ENCODE assay signal across 13 mouse cellular contexts in genomic region chr9:51934641-51935040, GRCm38 (mm10).
"Had no signal": no experiment of that assay in that cellular context is flagged by ENCODE, and none has a peak within 500 bp of the region (broad histone marks: within the 10 kb centered on the region; RNA-seq: fewer than 3 reads in every experiment).

No protein-coding gene starts in this region.

- DNase-seq: kidney, adult 18-20 months; kidney, postnatal 10 days; kidney, postnatal 4 days; lung, adult 2 months; lung, postnatal 36 days; right cerebral cortex, postnatal 4 days; spleen, adult 18-20 months; thymus, adult 18-20 months; thymus, postnatal 14 days had no signal

- H3K27ac ChIP-seq: intestine, embryonic 15.5 days; limb, embryonic 12.5 days; liver, embryonic 15.5 days; midbrain, embryonic 13.5 days had no signal

- H3K4me3 ChIP-seq: intestine, embryonic 15.5 days; limb, embryonic 12.5 days; liver, embryonic 15.5 days; midbrain, embryonic 13.5 days had no signal
